Mouse (Mus musculus) embryonic facial prominence, embryonic 11.5 days (tissue): ENCODE data around the gene Trpm7. TPM values are rescaled to one million over a fixed set of nuclear protein-coding genes. Genes with fewer than 3 reads are reported as not detected.

Source experiments
- ATAC-seq: fragments of 200-750 bp; cut with Nextera tagmentation; replicated peaks from 2 replicates; pipeline ENCODE4 v1.8.0; 2017; ENCODE audit warnings: low read depth; ENCODE audit not compliant: insufficient number of reproducible peaks, low FRiP score, low TSS enrichment
- DNase-seq: peaks from one replicate; pipeline ENCODE4 v3.0.0-alpha.2; 2015; ENCODE audit warnings: low spot score
- H3K27ac ChIP-seq: fragments of 300-500 bp; sonication (generic); replicated peaks from 2 replicates; pipeline ENCODE4 v1.5.1; 2014; ENCODE audit warnings: mild to moderate bottlenecking, low read depth, low read length, control low read depth
- H3K27me3 ChIP-seq: fragments of 300-500 bp; sonication (generic); 2 replicates; pipeline ENCODE4 v1.6.1; 2014; ENCODE audit warnings: mild to moderate bottlenecking, low read length, moderate library complexity, mixed read lengths; ENCODE audit not compliant: control insufficient read depth, insufficient read depth
- H3K36me3 ChIP-seq: fragments of 300-500 bp; sonication (generic); replicated peaks from 2 replicates; pipeline ENCODE4 v1.6.1; 2014; ENCODE audit warnings: low read depth, mild to moderate bottlenecking, low read length, moderate library complexity, mixed read lengths; ENCODE audit not compliant: control insufficient read depth, insufficient read depth
- H3K4me1 ChIP-seq: fragments of 300-500 bp; sonication (generic); 2 replicates; pipeline ENCODE4 v1.6.1; 2014; ENCODE audit warnings: low read length, mixed read lengths; ENCODE audit not compliant: control insufficient read depth, insufficient read depth
- H3K4me2 ChIP-seq: fragments of 300-500 bp; sonication (generic); 2 replicates; pipeline ENCODE4 v1.6.1; 2014; ENCODE audit warnings: low read depth, mild to moderate bottlenecking, control low read depth, low read length, moderate library complexity
- H3K4me3 ChIP-seq: fragments of 300-500 bp; sonication (generic); 2 replicates; pipeline ENCODE4 v1.5.1; 2014; ENCODE audit warnings: low read depth, low read length, control low read depth
- H3K9ac ChIP-seq: fragments of 300-500 bp; sonication (generic); replicated peaks from 2 replicates; pipeline ENCODE4 v1.6.1; 2014; ENCODE audit warnings: mild to moderate bottlenecking, control low read depth, low read length
- H3K9me3 ChIP-seq: fragments of 300-500 bp; sonication (generic); replicated peaks from 2 replicates; pipeline ENCODE4 v1.6.1; 2016; ENCODE audit warnings: mild to moderate bottlenecking, low read length, inconsistent platforms, mixed read lengths; ENCODE audit not compliant: control insufficient read depth
- WGBS: fragments of 180-500 bp; shearing (Covaris S2); extraction: QIAGEN DNeasy Blood & Tissue Kit; methylation state at CpG from one replicate; pipeline ENCODE4 v1.1.7; 2014; 5-methylcytosine and 5-hydroxymethylcytosine counted together
- polyA plus RNA-seq: library from polyadenylated mRNA; unstranded; fragments of >200 nt; fragmentation: Nextera tagmentation; extraction: Ambion mirVana; gene quantifications from 2 replicates; pipeline ENCODE4 v1.2.1, GENCODE M21; 2014

Gene Trpm7
- polyA plus RNA-seq, 1 experiment from 2014 or later = 41.1 TPM

DNA sequence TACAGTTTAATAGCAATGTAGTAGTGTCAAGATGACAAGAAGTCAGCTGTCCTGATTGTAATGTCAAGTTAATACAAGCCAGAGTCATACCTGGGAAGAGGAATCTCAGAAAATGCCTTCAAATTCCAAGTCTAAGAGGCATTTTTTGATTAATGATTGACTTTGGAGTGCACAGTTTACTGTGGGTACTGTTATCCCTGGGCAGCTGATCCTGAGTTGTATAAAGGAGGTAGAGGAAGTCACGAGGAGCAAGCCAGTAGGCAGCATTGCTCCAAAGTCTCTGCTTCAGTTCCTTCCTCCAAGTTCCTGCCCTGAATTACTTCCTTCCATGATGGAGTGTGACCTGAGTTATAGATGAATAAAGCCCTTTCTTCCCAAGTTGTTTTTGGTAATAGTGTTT lies 9.7 kb downstream of the Trpm7 start:
- H3K36me3 ChIP-seq = no peaks in the 10 kb centered on the region
- H3K4me2 ChIP-seq = no peak overlapping the region
- no peaks in the 10 kb centered on the region for H3K27me3 ChIP-seq
- no peak for DNase-seq
- no peaks in the 10 kb centered on the region for H3K9me3 ChIP-seq
- H3K27ac ChIP-seq = no peak overlapping the region
- H3K9ac ChIP-seq = no peak overlapping the region
- WGBS = 75% methylated on average over 1 of the region's 1 CpGs
- no peak overlapping the region for H3K4me3 ChIP-seq
- no peak for ATAC-seq
- no peaks in the 10 kb centered on the region for H3K4me1 ChIP-seq

DNA sequence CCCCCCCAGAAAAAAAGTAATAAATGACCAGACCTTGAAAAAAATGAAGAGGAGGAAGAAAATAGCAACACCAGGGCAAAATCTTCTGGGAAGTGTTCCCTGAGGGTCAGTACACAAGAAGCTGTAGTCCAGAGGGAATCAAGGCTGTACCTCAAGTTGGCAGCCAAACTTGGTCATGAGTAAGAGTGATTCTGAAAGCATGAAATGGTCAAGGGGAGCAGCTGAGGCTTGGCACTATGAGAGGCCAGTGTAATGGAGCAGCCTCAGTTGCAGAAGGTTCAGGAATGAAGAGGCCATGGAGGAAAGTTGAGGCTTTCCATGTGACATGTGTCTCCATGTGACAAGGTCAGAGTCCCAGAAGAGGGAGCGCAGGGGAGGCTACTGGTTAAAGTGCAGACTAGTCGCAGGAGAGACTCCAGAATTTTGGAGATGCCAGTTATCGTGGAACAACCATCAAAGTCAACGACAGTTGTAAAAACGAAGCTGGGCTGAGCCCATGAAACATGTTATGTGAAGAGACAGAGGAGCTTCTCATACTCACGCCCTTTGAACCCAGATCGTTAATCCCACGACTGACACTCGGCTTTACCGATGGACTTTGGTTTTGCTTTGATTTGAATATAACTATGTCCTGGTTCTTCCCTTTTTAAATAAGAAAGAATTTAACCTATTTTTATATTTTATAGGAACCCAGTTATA lies 10.4 kb downstream of the Trpm7 start:
- H3K9me3 ChIP-seq = no peaks in the 10 kb centered on the region
- no peak overlapping the region for H3K9ac ChIP-seq
- DNase-seq = no peak
- H3K4me3 ChIP-seq = no peak overlapping the region
- H3K27me3 ChIP-seq = no peaks in the 10 kb centered on the region
- no peak overlapping the region for H3K4me2 ChIP-seq
- ATAC-seq = no peak
- no peaks in the 10 kb centered on the region for H3K36me3 ChIP-seq
- 92% methylated on average over 10 of the region's 10 CpGs for WGBS
- no peak overlapping the region for H3K27ac ChIP-seq
- H3K4me1 ChIP-seq = no peaks in the 10 kb centered on the region

GRCm38 (mm10) chr2:126865026-126865425 lies 11.0 kb downstream of the Trpm7 start:
- Histone ChIP-seq H3K4me3 (no peak overlapping the region), H3K4me1 (no peaks in the 10 kb centered on the region), H3K36me3 (no peaks in the 10 kb centered on the region), H3K27ac (no peak overlapping the region), H3K27me3 (no peaks in the 10 kb centered on the region), H3K4me2 (no peak overlapping the region), H3K9me3 (no peaks in the 10 kb centered on the region), H3K9ac (no peak overlapping the region)
- ATAC-seq = no peak
- 94% methylated on average over 3 of the region's 3 CpGs for WGBS
- DNase-seq = no peak

- Histone ChIP-seq H3K36me3 (no peaks in the 10 kb centered on the region), H3K9me3 (no peaks in the 10 kb centered on the region), H3K9ac (no peak overlapping the region), H3K27ac (no peak overlapping the region), H3K4me2 (no peak overlapping the region), H3K27me3 (no peaks in the 10 kb centered on the region), H3K4me3 (no peak overlapping the region), H3K4me1 (no peaks in the 10 kb centered on the region)
- no peak for ATAC-seq
- WGBS = 92% methylated on average over 4 of the region's 4 CpGs
- DNase-seq = no peak
Measured at GRCm38 (mm10) chr2:126844751-126845150, 31.3 kb downstream of the Trpm7 start.

DNA sequence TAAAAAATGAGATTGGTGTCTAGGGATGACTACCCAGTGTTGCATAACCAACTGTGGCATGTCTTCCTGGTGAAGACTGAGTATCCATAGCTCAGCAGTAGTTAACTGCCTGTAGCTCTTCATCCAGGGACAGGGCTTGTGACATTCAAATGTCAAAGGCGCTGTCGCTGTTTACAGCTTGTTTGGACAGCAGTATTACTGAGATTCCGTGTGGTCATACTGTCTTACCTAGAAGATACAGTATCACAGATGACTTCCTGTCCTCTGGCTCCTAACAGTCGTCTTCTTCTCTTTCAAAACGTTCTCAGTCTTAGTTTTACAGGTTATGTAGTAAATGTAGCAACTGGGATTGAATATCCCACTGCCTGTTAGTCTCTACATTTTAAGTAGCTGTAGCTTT lies 37.2 kb downstream of the Trpm7 start:
- H3K4me1 ChIP-seq = no peaks in the 10 kb centered on the region
- no peaks in the 10 kb centered on the region for H3K9me3 ChIP-seq
- H3K4me2 ChIP-seq = no peak overlapping the region
- H3K4me3 ChIP-seq = no peak overlapping the region
- no peak overlapping the region for H3K9ac ChIP-seq
- H3K36me3 ChIP-seq = no peaks in the 10 kb centered on the region
- WGBS = 91% methylated on average over 5 of the region's 5 CpGs
- H3K27ac ChIP-seq = no peak overlapping the region
- ATAC-seq (no peak), DNase-seq (no peak)
- no peaks in the 10 kb centered on the region for H3K27me3 ChIP-seq

DNA sequence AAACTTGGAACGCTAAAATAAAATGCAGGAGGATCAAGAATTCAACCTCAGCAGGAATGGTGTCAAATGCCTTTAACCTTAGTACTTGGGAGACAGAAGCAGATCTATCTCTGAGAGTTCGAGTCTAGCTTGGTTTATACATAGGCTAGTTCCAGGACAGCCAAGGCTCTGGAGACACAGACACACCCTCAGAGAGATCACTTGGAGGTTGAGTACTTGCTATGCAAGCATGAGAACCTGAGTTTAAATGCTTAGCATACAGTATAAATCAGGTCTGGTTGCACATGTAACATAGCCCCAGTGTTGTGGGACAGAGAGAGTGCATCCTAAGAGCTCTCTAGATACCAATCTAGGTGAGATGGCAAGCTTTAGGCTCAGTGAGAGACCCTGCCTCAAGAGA lies 58.6 kb downstream of the Trpm7 start:
- no peak overlapping the region for H3K9ac ChIP-seq
- no peaks in the 10 kb centered on the region for H3K27me3 ChIP-seq
- H3K4me1 ChIP-seq = no peaks in the 10 kb centered on the region
- DNase-seq = no peak
- no peak overlapping the region for H3K4me3 ChIP-seq
- no peaks in the 10 kb centered on the region for H3K9me3 ChIP-seq
- no peak for ATAC-seq
- H3K4me2 ChIP-seq = no peak overlapping the region
- H3K36me3 ChIP-seq = peaks cover 3% of the 10 kb centered on the region; the same call in 1 of the 2 replicates
- 82% methylated on average over 2 of the region's 2 CpGs for WGBS
- H3K27ac ChIP-seq = no peak overlapping the region

GRCm38 (mm10) chr2:126816644-126817347 lies 59.2 kb downstream of the Trpm7 start:
- Histone ChIP-seq H3K36me3 (peaks cover 3% of the 10 kb centered on the region; the same call in 1 of the 2 replicates), H3K4me1 (no peaks in the 10 kb centered on the region), H3K4me3 (no peak overlapping the region), H3K27me3 (no peaks in the 10 kb centered on the region), H3K9me3 (no peaks in the 10 kb centered on the region), H3K9ac (no peak overlapping the region), H3K4me2 (no peak overlapping the region), H3K27ac (no peak overlapping the region)
- 90% methylated on average over 4 of the region's 4 CpGs for WGBS
- no peak for DNase-seq
- ATAC-seq = no peak

GRCm38 (mm10) chr2:126815822-126816221 lies 60.2 kb downstream of the Trpm7 start:
- ATAC-seq (no peak), DNase-seq (no peak)
- no peak overlapping the region for H3K4me2 ChIP-seq
- H3K9me3 ChIP-seq = no peaks in the 10 kb centered on the region
- H3K9ac ChIP-seq = no peak overlapping the region
- no peak overlapping the region for H3K27ac ChIP-seq
- no peak overlapping the region for H3K4me3 ChIP-seq
- WGBS = 46% methylated on average over 1 of the region's 1 CpGs
- peaks cover 3% of the 10 kb centered on the region; the same call in 1 of the 2 replicates for H3K36me3 ChIP-seq
- H3K4me1 ChIP-seq = no peaks in the 10 kb centered on the region
- H3K27me3 ChIP-seq = no peaks in the 10 kb centered on the region
